Mouse (Mus musculus) embryonic stem cell, embryonic (primary cell): ENCODE measurements around the gene Rasl12.

Experiments used
- CTCF ChIA-PET, 4 experiments: fragments of 300-600 bp in 2 of 4; fragments of 350-600 bp in 2 of 4; sonication (Branson Sonifier 250); formaldehyde crosslinking; loops; one replicate each; lab custom pipeline; 2022; ENCODE audit warnings: inconsistent platforms in 2 of 4; lab: Charles Lee
- POLR2A ChIA-PET, 4 experiments: fragments of 300-600 bp in 2 of 4; fragments of 350-600 bp in 2 of 4; sonication (Branson Sonifier 250); formaldehyde crosslinking; loops; one replicate each; lab custom pipeline; 2022; ENCODE audit warnings: antibody characterized with exemption in 4 of 4, inconsistent platforms in 1 of 4; lab: Charles Lee

Gene Rasl12

GRCm38 (mm10) chr9:65398279-65398678 lies at the start of gene Rasl12:
Gene Rasl12, plus strand, starts transcription at chr9:65398506.
- CTCF ChIA-PET: interaction anchor here in 2 of 4 experiments (0.6 to 1.3 kb wide), 5 partner anchors 9 to 201 kb away, joined by 3 to 5 read pairs (median 4); partner anchors contain the start of gene Mtfmt (in 1 of the 2)
- POLR2A ChIA-PET: interaction anchor here in 3 of 4 experiments (0.7 to 1.5 kb wide), 10 partner anchors 9 to 179 kb away, joined by 3 to 7 read pairs (median 3); partner anchors contain the start of genes Mtfmt (in 1 of the 3) and Slc51b (in 1 of the 3)

GRCm38 (mm10) chr9:65353251-65353650 lies 45.1 kb upstream of the Rasl12 start:
- POLR2A ChIA-PET: interaction anchor here in 2 of 4 experiments (0.9 to 2.5 kb wide), 5 partner anchors 8 to 38 kb away, joined by 3 to 8 read pairs (median 3); no protein-coding TSS in a partner anchor

GRCm38 (mm10) chr9:65356561-65356960 lies 41.7 kb upstream of the Rasl12 start:
- POLR2A ChIA-PET: interaction anchor here in 2 of 4 experiments (1.2 to 2.1 kb wide), 2 partner anchors 9 to 11 kb away, joined by 3 to 5 read pairs; partner anchors contain the start of gene Pdcd7 (in 1 of the 2)

More at GRCm38 (mm10) chr9:65353251-65353650, 45.1 kb upstream of the Rasl12 start:
- CTCF ChIA-PET: no interaction called here

GRCm38 (mm10) chr9:65356971-65357370 lies 41.3 kb upstream of the Rasl12 start:
- ChIA-PET POLR2A (interaction anchor here in 1 of 4 experiments (1.2 kb wide), 1 partner anchor 9 kb away, joined by 3 read pairs; no protein-coding TSS in a partner anchor), CTCF (interaction anchor here in 2 of 4 experiments (0.5 kb wide), 2 partner anchors 81 to 172 kb away, joined by 3 to 4 read pairs; no protein-coding TSS in a partner anchor)

More at GRCm38 (mm10) chr9:65356561-65356960, 41.7 kb upstream of the Rasl12 start:
- CTCF ChIA-PET: interaction anchor here in 2 of 4 experiments (0.5 kb wide), 2 partner anchors 80 to 172 kb away, joined by 3 to 4 read pairs; no protein-coding TSS in a partner anchor

- CTCF ChIA-PET: interaction anchor here in 1 of 4 experiments (0.7 kb wide), 1 partner anchor 192 kb away, joined by 3 read pairs; no protein-coding TSS in a partner anchor
- POLR2A ChIA-PET: interaction anchor here in 1 of 4 experiments (0.6 to 1.2 kb wide), 4 partner anchors 14 to 367 kb away, joined by 3 to 5 read pairs (median 3); partner anchors contain the start of gene Mtfmt
Observed at GRCm38 (mm10) chr9:65358956-65359480, 39.3 kb upstream of the Rasl12 start.

GRCm38 (mm10) chr9:65360641-65361448 lies 37.5 kb upstream of the Rasl12 start, which contains the start of gene Ubap1l:
Gene Ubap1l, plus strand, starts transcription at chr9:65361041.
- ChIA-PET CTCF (interaction anchor here in 2 of 4 experiments (0.7 to 1.1 kb wide), 3 partner anchors 10 to 191 kb away, joined by 3 to 5 read pairs (median 5); no protein-coding TSS in a partner anchor), POLR2A (interaction anchor here in 3 of 4 experiments (0.7 to 2.4 kb wide), 7 partner anchors 10 to 23 kb away, joined by 3 to 8 read pairs (median 4); partner anchors contain the start of gene Pdcd7 (in 1 of the 3))

- ChIA-PET CTCF (interaction anchor here in 1 of 4 experiments (1.2 kb wide), 2 partner anchors 8 to 9 kb away, joined by 3 to 4 read pairs; no protein-coding TSS in a partner anchor), POLR2A (interaction anchor here in 2 of 4 experiments (0.6 to 1.4 kb wide), 5 partner anchors 11 to 72 kb away, joined by 3 to 5 read pairs (median 3); partner anchors contain the start of genes Mtfmt (in 2 of the 2) and Pdcd7 (in 1 of the 2))
Observed at GRCm38 (mm10) chr9:65363684-65364083, 34.6 kb upstream of the Rasl12 start.

GRCm38 (mm10) chr9:65365721-65366120 lies 32.6 kb upstream of the Rasl12 start:
- CTCF ChIA-PET: no interaction called here
- POLR2A ChIA-PET: interaction anchor here in 1 of 4 experiments (0.7 to 1.4 kb wide), 2 partner anchors 14 to 50 kb away, joined by 3 to 5 read pairs; no protein-coding TSS in a partner anchor

GRCm38 (mm10) chr9:65371756-65372155 lies 26.6 kb upstream of the Rasl12 start:
- POLR2A ChIA-PET: interaction anchor here in 3 of 4 experiments (0.5 to 3.0 kb wide), 18 partner anchors 10 to 1193 kb away, joined by 3 to 13 read pairs (median 4); partner anchors contain the start of genes Kbtbd13 (in 1 of the 3), Mtfmt (in 1 of the 3), Pdcd7 (in 1 of the 3) and Plekho2 (in 1 of the 3)
- CTCF ChIA-PET: interaction anchor here in 3 of 4 experiments (0.6 to 1.8 kb wide), 9 partner anchors 8 to 151 kb away, joined by 3 to 9 read pairs (median 4); partner anchors contain the start of gene Kbtbd13 (in 1 of the 3)

GRCm38 (mm10) chr9:65372449-65372848 lies 25.9 kb upstream of the Rasl12 start:
- ChIA-PET CTCF (interaction anchor here in 2 of 4 experiments (0.7 to 1.8 kb wide), 10 partner anchors 9 to 227 kb away, joined by 3 to 9 read pairs (median 3); partner anchors contain the start of gene Kbtbd13 (in 1 of the 2)), POLR2A (interaction anchor here in 3 of 4 experiments (0.6 to 3.0 kb wide), 17 partner anchors 9 to 221 kb away, joined by 3 to 13 read pairs (median 3); partner anchors contain the start of genes Mtfmt (in 2 of the 3), Kbtbd13 (in 1 of the 3), Pdcd7 (in 1 of the 3) and Ubap1l (in 1 of the 3))

- POLR2A ChIA-PET: interaction anchor here in 2 of 4 experiments (1.0 to 2.1 kb wide), 5 partner anchors 9 to 35 kb away, joined by 3 to 5 read pairs (median 3); partner anchors contain the start of genes Pdcd7 (in 1 of the 2) and Ubap1l (in 1 of the 2)
- CTCF ChIA-PET: interaction anchor here in 2 of 4 experiments (1.1 to 1.5 kb wide), 3 partner anchors 9 to 59 kb away, joined by 3 to 4 read pairs (median 3); no protein-coding TSS in a partner anchor
Observed at GRCm38 (mm10) chr9:65374468-65375162, 23.7 kb upstream of the Rasl12 start.

GRCm38 (mm10) chr9:65375163-65375934 lies 23.0 kb upstream of the Rasl12 start:
- ChIA-PET CTCF (interaction anchor here in 3 of 4 experiments (0.6 to 1.5 kb wide), 6 partner anchors 9 to 86 kb away, joined by 3 to 4 read pairs (median 3); no protein-coding TSS in a partner anchor), POLR2A (interaction anchor here in 2 of 4 experiments (0.7 to 2.1 kb wide), 9 partner anchors 9 to 174 kb away, joined by 3 to 6 read pairs (median 4); partner anchors contain the start of genes Pdcd7 (in 1 of the 2) and Ubap1l (in 1 of the 2))

- ChIA-PET CTCF (interaction anchor here in 2 of 4 experiments (0.5 to 1.8 kb wide), 2 partner anchors 8 to 190 kb away, joined by 4 to 6 read pairs; no protein-coding TSS in a partner anchor), POLR2A (interaction anchor here in 3 of 4 experiments (0.6 to 5.1 kb wide), 6 partner anchors 9 to 357 kb away, joined by 3 to 30 read pairs (median 4); partner anchors contain the start of gene Kbtbd13 (in 1 of the 3))
Observed at GRCm38 (mm10) chr9:65381017-65381590, 17.2 kb upstream of the Rasl12 start.

GRCm38 (mm10) chr9:65382031-65382750 lies 16.1 kb upstream of the Rasl12 start:
- ChIA-PET POLR2A (interaction anchor here in 3 of 4 experiments (0.5 to 5.1 kb wide), 13 partner anchors 9 to 421 kb away, joined by 3 to 30 read pairs (median 3); partner anchors contain the start of genes Kbtbd13 (in 1 of the 3), Pdcd7 (in 1 of the 3) and Rasl12 (in 1 of the 3)), CTCF (interaction anchor here in 3 of 4 experiments (0.6 to 1.8 kb wide), 4 partner anchors 10 to 1472 kb away, joined by 3 to 6 read pairs (median 4); no protein-coding TSS in a partner anchor)
